Mouse (Mus musculus): ENCODE data around the gene Zfp658.

Gene Zfp658

DNA sequence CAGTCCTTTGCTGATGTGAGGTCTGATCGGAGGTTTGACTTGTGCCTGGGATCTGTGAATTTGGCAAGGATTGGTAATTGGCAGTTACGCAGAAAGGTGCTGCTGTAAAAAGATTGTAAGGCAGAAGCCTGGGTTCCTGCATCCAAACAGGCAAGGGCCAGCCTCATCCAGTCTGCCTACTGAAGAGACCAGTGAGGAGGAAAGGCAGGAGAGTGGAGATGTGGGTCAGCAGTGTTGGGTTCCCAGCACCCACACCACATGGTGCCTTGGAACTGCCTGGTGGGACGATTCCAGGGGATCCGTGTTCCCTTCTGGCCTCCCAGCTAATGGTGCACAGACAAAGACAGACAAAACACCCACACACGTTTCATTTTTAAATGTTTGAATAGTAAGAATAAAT lies 18.5 kb downstream of the Zfp658 start:
- no peak for DNase-seq (ENCODE audit: low read depth)

- no peak for DNase-seq (ENCODE audit: low read depth)
These were observed 22.7 kb downstream of the Zfp658 start for GRCm38 (mm10) chr7:43584790-43585189.

- no peak for DNase-seq (ENCODE audit: low read depth)
These were observed 39.8 kb downstream of the Zfp658 start for GRCm38 (mm10) chr7:43601884-43602283.

DNA sequence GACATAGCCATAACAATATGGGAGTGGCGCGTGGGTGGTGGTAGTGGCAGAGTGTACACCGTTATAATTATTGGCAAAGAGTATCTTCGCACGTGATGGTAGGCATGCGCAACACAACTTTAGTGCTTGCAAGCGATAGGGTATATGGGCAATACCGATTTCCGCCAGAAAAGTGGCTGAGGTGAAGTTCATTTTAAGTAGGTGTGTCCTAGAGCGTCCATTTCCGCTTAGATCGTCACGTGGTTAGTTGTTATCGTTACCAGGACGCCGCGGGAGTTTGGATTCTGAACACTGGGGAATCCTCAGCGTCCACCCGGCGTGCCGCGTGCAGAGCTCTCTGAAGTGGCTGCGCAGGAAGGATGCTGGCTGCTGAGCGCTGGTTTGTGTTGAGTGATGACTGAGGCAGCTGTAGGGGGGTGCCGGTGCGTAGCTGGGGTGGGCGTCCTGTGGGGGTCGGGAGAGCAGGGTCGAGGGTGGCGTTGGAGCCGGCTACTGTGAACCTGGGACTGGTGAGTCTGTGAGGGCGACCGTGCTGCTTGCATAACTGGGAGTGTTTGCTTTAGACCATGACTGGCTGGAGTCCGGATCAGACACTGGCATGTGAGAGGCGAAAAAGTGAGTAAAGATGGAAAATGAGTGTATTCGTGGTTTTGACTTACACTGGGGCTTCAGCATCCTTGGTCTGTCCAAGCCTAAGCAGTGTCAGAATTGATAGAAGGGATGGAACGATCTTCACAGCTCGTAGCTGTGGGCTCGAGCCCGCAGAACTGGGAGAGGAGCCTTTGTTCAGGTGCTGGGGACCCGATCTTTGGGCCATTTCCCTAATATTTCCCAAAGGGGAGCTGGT lies 45.1 kb downstream of the Zfp658 start, which contains the start of gene Zfp819:
Zfp819 (plus strand) TSS at position 274 of the 847 bp plus-strand sequence.
- peak; percentile 28 for DNase-seq (ENCODE audit: low read depth)

GRCm38 (mm10) chr7:43607743-43608287 lies 45.8 kb downstream of the Zfp658 start:
- no peak for DNase-seq (ENCODE audit: low read depth)

DNA sequence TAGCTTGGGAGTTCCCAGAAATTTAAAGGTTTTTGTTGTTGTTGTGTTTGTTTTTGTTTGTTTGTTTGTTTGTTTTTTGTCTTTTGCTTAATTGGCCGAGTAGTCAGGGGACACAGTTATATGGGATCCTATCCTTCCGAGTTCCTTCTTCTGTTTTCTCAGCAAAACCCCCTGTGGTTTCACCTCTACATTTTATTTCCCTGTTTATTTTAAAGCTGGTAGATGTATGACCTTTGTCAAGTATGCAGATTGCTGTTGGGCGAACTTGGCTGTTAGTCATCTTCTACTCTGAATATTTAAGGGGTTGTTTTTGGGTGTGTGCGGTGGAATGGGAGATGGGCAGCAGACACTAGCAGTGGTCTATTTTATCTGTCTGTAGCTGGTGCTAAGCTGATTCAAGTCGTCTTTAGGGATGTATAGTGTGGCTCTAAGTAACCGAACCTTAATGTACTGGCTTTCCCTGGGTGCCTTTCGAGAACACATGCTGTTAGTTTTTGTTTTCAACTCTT lies 46.3 kb downstream of the Zfp658 start:
- DNase-seq (ENCODE audit: low read depth), result no peak

DNA sequence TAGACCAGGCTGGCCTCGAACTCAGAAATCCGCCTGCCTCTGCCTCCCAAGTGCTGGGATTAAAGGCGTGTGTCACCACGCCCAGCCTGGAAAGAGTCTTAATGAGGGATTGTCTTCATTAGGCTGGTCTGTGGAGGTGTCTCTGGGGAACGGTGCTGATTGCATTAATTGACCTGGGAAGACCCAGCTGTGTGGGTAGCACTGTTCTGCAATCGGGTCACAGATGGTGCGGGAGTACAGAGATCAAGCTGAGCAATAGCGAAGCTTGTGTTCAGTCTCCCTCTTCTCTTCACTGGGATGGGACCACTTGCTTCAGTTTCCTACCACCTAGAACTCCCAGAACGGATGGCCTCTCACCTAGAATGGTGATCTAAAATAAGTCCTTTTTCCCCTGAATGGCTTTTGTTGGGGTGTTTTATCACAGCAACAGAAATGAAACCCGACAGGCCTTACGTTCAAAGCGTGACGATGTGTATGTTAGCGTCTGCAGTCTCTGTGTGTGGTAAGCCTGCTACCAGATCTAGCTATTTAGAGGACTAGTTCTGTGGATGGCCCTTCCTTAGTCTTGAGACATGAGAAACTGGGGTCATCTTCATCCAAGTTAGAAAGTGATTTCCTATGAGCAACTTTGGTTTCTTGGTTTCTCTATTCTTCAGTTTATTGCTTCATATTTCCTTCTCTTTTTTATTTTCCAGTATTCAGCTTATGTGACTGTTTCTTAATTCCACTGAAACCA lies 51.9 kb downstream of the Zfp658 start:
- no peak for DNase-seq (ENCODE audit: low read depth)

DNA sequence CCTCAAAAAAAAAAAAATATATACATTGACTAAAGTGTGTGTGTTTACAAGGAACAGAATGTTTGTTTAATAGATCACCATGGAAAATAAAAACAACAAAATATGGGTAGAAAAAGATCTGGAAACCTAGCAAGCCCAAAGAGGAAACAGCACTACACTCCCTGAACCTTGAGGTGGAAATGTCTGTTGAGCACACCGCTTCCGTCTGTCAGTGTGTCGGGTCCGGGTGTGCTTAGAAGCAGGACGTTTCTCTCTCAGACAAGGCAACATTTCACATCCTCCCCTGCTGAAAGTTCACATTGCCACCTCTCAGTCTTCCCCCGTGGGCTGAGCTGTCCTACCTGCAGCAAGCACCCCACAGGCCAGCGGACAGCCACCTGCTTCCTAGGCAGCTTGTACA lies 60.9 kb downstream of the Zfp658 start:
- DNase-seq (ENCODE audit: low read depth), result no peak

- DNase-seq (ENCODE audit: low read depth), result no peak
These were observed 61.8 kb downstream of the Zfp658 start for GRCm38 (mm10) chr7:43623819-43624218.
